In the genomic region with DNA sequence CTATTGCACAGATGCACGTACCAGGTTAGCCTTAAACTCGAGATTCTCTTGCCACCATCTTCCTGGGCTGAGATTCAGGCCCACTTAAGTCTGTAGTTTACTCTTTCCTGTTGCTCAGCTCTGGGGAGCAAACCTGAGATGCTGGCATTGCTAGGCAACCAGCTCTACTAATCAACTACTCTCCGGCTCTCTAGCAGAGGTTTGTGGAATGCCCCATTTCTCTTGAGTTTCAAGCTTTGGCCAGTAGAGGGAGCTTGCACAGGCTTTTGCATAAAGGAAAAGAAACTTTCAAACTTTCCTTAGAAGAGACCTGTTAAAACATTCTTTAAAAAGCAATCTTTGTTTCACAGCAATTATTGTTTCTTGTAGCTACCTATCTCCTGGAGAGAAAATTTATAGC, we compare ENCODE assay signal across 9 mouse cellular contexts. TPM values are rescaled to one million over a fixed set of nuclear protein-coding genes. Genes with fewer than 3 reads are reported as not detected.
DNase-seq lines count a peak whose midpoint lies in the region; ATAC-seq and TF ChIP-seq lines count a peak whose summit lies in the region.
"Had no signal": no experiment of that assay in that cellular context is flagged by ENCODE, and none has a peak within 500 bp of the region (broad histone marks: within the 10 kb centered on the region; RNA-seq: fewer than 3 reads in every experiment).

No protein-coding gene starts in this region.

- no peaks in the 10 kb centered on the region for H3K9me3 ChIP-seq in hindbrain, embryonic 10.5 days
- no peaks in the 10 kb centered on the region for H3K9me3 ChIP-seq in hindbrain, embryonic 12.5 days (replicated peaks)
- H3K9me3 ChIP-seq in hindbrain, embryonic 13.5 days, result no peaks in the 10 kb centered on the region
- no peaks in the 10 kb centered on the region for H3K9me3 ChIP-seq in midbrain, embryonic 15.5 days
- H3K9me3 ChIP-seq: liver, embryonic 15.5 days had no signal

- intact Hi-C loops in left cerebral cortex, postnatal 14 days (cut with DNase I), result no loop called here

- H3K9ac ChIP-seq in hindbrain, embryonic 12.5 days, result no peak overlapping the region
- no peak overlapping the region for H3K9ac ChIP-seq in hindbrain, embryonic 13.5 days
- no peak overlapping the region for H3K9ac ChIP-seq in midbrain, embryonic 15.5 days
- H3K9ac ChIP-seq: liver, embryonic 15.5 days had no signal

- POLR2A ChIA-PET in Patski (lab: Charles Lee), result no interaction called here

- in situ Hi-C loops in Patski (cut with MboI; ENCODE audit: low pct_unique_long_range_greater_than_20kb), result loop anchor here (10.0 kb wide), 1 partner anchor 661 kb away; no protein-coding TSS in a partner anchor

- no peak overlapping the region for H3K27ac ChIP-seq in hindbrain, embryonic 10.5 days
- H3K27ac ChIP-seq in hindbrain, embryonic 12.5 days, result no peak overlapping the region
- no peak overlapping the region for H3K27ac ChIP-seq in hindbrain, embryonic 13.5 days
- H3K27ac ChIP-seq in midbrain, embryonic 15.5 days, result no peak overlapping the region
- H3K27ac ChIP-seq: liver, embryonic 15.5 days had no signal

- no peak overlapping the region for H3K4me2 ChIP-seq in hindbrain, embryonic 12.5 days (replicated peaks)
- no peak overlapping the region for H3K4me2 ChIP-seq in hindbrain, embryonic 13.5 days
- no peak overlapping the region for H3K4me2 ChIP-seq in midbrain, embryonic 15.5 days
- H3K4me2 ChIP-seq: liver, embryonic 15.5 days had no signal

- 30% methylated on average over 3 of the region's 3 CpGs for WGBS in hindbrain, embryonic 10.5 days
- 32% methylated on average over 3 of the region's 3 CpGs for WGBS in hindbrain, embryonic 12.5 days
- WGBS in hindbrain, embryonic 13.5 days, result 32% methylated on average over 3 of the region's 3 CpGs
- 33% methylated on average over 3 of the region's 3 CpGs for WGBS in midbrain, embryonic 15.5 days

- peaks cover 5% of the 10 kb centered on the region; the same call in 1 of the 2 replicates for H3K27me3 ChIP-seq in hindbrain, embryonic 10.5 days (ENCODE audit: insufficient read depth, poor library complexity, severe bottlenecking)
- H3K27me3 ChIP-seq in hindbrain, embryonic 12.5 days, result 0 out of 2 replicates have a peak, but pooled peaks cover 10% of the 10 kb centered on the region
- H3K27me3 ChIP-seq in Patski, result peaks cover 13% of the 10 kb centered on the region
- no peaks in the 10 kb centered on the region for H3K27me3 ChIP-seq in hindbrain, embryonic 13.5 days
- H3K27me3 ChIP-seq in midbrain, embryonic 15.5 days (replicated peaks), result no peaks in the 10 kb centered on the region

- no peaks in the 10 kb centered on the region for H3K36me3 ChIP-seq in hindbrain, embryonic 10.5 days
- H3K36me3 ChIP-seq in hindbrain, embryonic 12.5 days, result no peaks in the 10 kb centered on the region
- H3K36me3 ChIP-seq in hindbrain, embryonic 13.5 days, result no peaks in the 10 kb centered on the region
- no peaks in the 10 kb centered on the region for H3K36me3 ChIP-seq in midbrain, embryonic 15.5 days (replicated peaks)
- H3K36me3 ChIP-seq: liver, embryonic 15.5 days had no signal

- H3K4me1 ChIP-seq in hindbrain, embryonic 10.5 days (replicated peaks), result no peaks in the 10 kb centered on the region
- no peaks in the 10 kb centered on the region for H3K4me1 ChIP-seq in hindbrain, embryonic 12.5 days
- no peaks in the 10 kb centered on the region for H3K4me1 ChIP-seq in hindbrain, embryonic 13.5 days (replicated peaks)
- H3K4me1 ChIP-seq in midbrain, embryonic 15.5 days, result no peaks in the 10 kb centered on the region
- H3K4me1 ChIP-seq: liver, embryonic 15.5 days had no signal

- CTCF ChIA-PET in Patski (lab: Charles Lee), result interaction anchor here (0.9 to 1.8 kb wide), 10 partner anchors 8 to 666 kb away, joined by 3 to 13 read pairs (median 4); no protein-coding TSS in a partner anchor

- DNase-seq in hindbrain, embryonic 10.5 days (ENCODE audit: low spot score), result peak; percentile 63
- DNase-seq in Patski (ENCODE audit: low read depth, low spot score), result no peak
- peak; percentile 60 for DNase-seq in embryo, embryonic 11.5 days (ENCODE audit: low read depth, low spot score)
- DNase-seq in left cerebral cortex, postnatal 14 days (ENCODE audit: low spot score in 2 of 2), result peak; percentile 81 to 84
- DNase-seq in thymus, postnatal 0 days (ENCODE audit: low spot score), result peak; percentile 63

- TF ChIP-seq CTCF in Patski (IDR thresholded peaks at IDR 0.05), result peak; percentile 80

- ATAC-seq in hindbrain, embryonic 12.5 days (ENCODE audit: low FRiP score), result no peak
- no peak for ATAC-seq in Patski
- ATAC-seq in hindbrain, embryonic 13.5 days (ENCODE audit: low FRiP score), result peak; percentile 75; the same call in 1 of the 2 replicates
- ATAC-seq in midbrain, embryonic 15.5 days (replicated peaks), result peak; percentile 93

- H3K4me3 ChIP-seq in hindbrain, embryonic 10.5 days, result no peak overlapping the region
- H3K4me3 ChIP-seq in hindbrain, embryonic 12.5 days, result no peak overlapping the region
- no peak overlapping the region for H3K4me3 ChIP-seq in hindbrain, embryonic 13.5 days
- H3K4me3 ChIP-seq in midbrain, embryonic 15.5 days, result no peak overlapping the region
- H3K4me3 ChIP-seq: liver, embryonic 15.5 days had no signal

RNA-seq across cellular contexts. Expression of a gene that starts 19.8 kb away (rescaled TPM):
- 0.24 TPM in 1 of 2 replicates, not detected in the other for polyA plus RNA-seq in hindbrain, embryonic 10.5 days (2016; fragmentation: Nextera tagmentation; extraction: Ambion mirVana)
- polyA plus RNA-seq in hindbrain, embryonic 12.5 days (2016; fragmentation: Nextera tagmentation; extraction: Ambion mirVana), result 0.12 and 0.17 TPM in 2 replicates
- polyA plus RNA-seq in Patski (2021), result 0.21 TPM
- 0.10 and 0.16 TPM in 2 replicates for polyA plus RNA-seq in hindbrain, embryonic 13.5 days (2015; fragmentation: Nextera tagmentation; extraction: Ambion mirVana)
- total RNA-seq in left cerebral cortex, postnatal 14 days (2021), result under 1 TPM in 1 of 2 experiments, not detected in 1; 0.20 TPM
- polyA plus RNA-seq in midbrain, embryonic 15.5 days (2015; fragmentation: Nextera tagmentation; extraction: Ambion mirVana), result 0.09 TPM in 1 of 2 replicates, not detected in the other
- not detected in 2 replicates for polyA plus RNA-seq in thymus, postnatal 0 days (2015; fragmentation: Nextera tagmentation; extraction: Ambion mirVana)

RNA-seq across cellular contexts. Expression of a gene that starts 19.9 kb away (rescaled TPM):
- 35.3 and 37.4 TPM in 2 replicates for polyA plus RNA-seq in hindbrain, embryonic 10.5 days (2016; fragmentation: Nextera tagmentation; extraction: Ambion mirVana)
- 45.8 and 52.6 TPM in 2 replicates for polyA plus RNA-seq in hindbrain, embryonic 12.5 days (2016; fragmentation: Nextera tagmentation; extraction: Ambion mirVana)
- 32.2 TPM for polyA plus RNA-seq in Patski (2021)
- polyA plus RNA-seq in hindbrain, embryonic 13.5 days (2015; fragmentation: Nextera tagmentation; extraction: Ambion mirVana), result 47.0 and 48.4 TPM in 2 replicates
- 10 to 100 TPM; 41.6 to 41.8 TPM for total RNA-seq in left cerebral cortex, postnatal 14 days (2021)
- polyA plus RNA-seq in midbrain, embryonic 15.5 days (2015; fragmentation: Nextera tagmentation; extraction: Ambion mirVana), result 54.1 and 59.3 TPM in 2 replicates
- polyA plus RNA-seq in thymus, postnatal 0 days (2015; fragmentation: Nextera tagmentation; extraction: Ambion mirVana), result 48.5 and 52.2 TPM in 2 replicates

RNA-seq across cellular contexts. Expression of a gene that starts 46.3 kb away (rescaled TPM):
- polyA plus RNA-seq in hindbrain, embryonic 10.5 days (2016; fragmentation: Nextera tagmentation; extraction: Ambion mirVana), result not detected in 2 replicates
- polyA plus RNA-seq in hindbrain, embryonic 12.5 days (2016; fragmentation: Nextera tagmentation; extraction: Ambion mirVana), result not detected in 2 replicates
- polyA plus RNA-seq in Patski (2021), result not detected
- not detected in 2 replicates for polyA plus RNA-seq in hindbrain, embryonic 13.5 days (2015; fragmentation: Nextera tagmentation; extraction: Ambion mirVana)
- total RNA-seq in left cerebral cortex, postnatal 14 days (2021), result under 1 TPM; 0.47 to 0.59 TPM
- polyA plus RNA-seq in midbrain, embryonic 15.5 days (2015; fragmentation: Nextera tagmentation; extraction: Ambion mirVana), result not detected in 2 replicates
- 0.22 and 0.28 TPM in 2 replicates for polyA plus RNA-seq in thymus, postnatal 0 days (2015; fragmentation: Nextera tagmentation; extraction: Ambion mirVana)
- polyA plus RNA-seq: liver, embryonic 15.5 days had no signal

Comparison
In these comparisons a context has a peak if more than half of its experiments do, and no peak if none do; other contexts are left out.
1. ATAC-seq: peak in hindbrain, embryonic 13.5 days (single experiment) and midbrain, embryonic 15.5 days (single experiment); none in hindbrain, embryonic 12.5 days (single experiment) and Patski (single experiment).